Mouse (Mus musculus): ENCODE data around the gene Lrrc20.

The Lrrc20 gene

GRCm38 (mm10) chr10:61563550-61563949 lies 87.9 kb downstream of the Lrrc20 start:
- in situ Hi-C loops (cut with MboI; ENCODE audit: unreplicated experiment in 2 of 2): no loop called here

DNA sequence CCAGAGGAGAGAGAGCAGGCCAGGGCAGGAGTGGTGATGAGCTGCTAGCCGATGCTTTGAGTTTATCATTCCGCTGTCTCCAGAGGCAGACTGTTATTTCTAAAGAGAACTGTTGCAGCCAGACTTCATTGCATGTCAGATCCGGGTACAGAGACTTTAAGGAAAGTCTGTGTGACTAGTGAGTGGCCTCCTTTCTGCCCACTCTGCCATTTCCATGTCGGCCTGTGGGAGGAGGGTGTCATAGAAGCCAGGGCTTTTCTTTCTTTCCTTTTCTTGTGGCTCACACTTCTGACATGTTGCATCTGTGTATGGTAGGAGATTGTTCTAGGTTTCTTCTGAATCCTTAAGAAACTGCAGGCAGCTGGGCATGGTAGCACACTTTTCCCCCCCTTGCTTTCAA lies 88.8 kb downstream of the Lrrc20 start:
- in situ Hi-C loops (cut with MboI; ENCODE audit: unreplicated experiment in 2 of 2): no loop called here

GRCm38 (mm10) chr10:61570181-61570580 lies 94.6 kb downstream of the Lrrc20 start:
- in situ Hi-C loops (cut with MboI; ENCODE audit: unreplicated experiment in 2 of 2): no loop called here

GRCm38 (mm10) chr10:61572126-61572525 lies 96.5 kb downstream of the Lrrc20 start:
- in situ Hi-C loops (cut with MboI; ENCODE audit: unreplicated experiment in 2 of 2): no loop called here

DNA sequence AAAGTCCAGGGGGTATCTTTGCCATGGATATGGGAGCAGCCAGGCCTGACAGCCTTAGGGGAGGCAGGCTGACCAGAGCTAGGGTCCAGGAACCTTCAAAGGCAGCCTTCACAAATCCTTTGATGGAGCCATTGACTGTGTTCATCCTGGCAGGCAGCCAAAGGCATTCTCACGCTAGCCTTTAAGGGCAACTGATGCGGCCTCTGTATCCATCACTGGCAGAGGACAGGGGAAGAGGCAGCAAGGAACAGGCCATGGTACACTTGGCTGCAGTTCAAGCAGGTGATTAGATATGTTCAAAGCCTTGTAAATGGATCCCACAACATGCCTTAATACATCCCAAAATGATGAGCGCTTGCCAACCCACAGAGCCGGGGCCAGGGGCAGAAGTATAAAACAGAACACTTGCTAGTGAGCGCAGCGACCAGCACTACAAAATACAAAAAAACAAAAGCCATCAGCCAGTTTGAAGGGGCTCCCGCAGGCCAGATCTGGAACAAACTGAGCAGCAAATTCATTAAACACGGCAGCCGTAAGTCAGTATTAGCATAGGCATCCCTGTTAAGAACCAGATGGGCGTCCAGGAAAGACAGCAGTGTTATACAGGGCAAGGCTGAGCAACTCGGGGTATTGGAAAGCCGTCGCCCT lies 100.6 kb downstream of the Lrrc20 start:
- in situ Hi-C loops (cut with MboI; ENCODE audit: unreplicated experiment in 2 of 2): no loop called here

- in situ Hi-C loops (cut with MboI; ENCODE audit: unreplicated experiment in 2 of 2): no loop called here
These were observed 111.7 kb downstream of the Lrrc20 start for GRCm38 (mm10) chr10:61587241-61587849.

DNA sequence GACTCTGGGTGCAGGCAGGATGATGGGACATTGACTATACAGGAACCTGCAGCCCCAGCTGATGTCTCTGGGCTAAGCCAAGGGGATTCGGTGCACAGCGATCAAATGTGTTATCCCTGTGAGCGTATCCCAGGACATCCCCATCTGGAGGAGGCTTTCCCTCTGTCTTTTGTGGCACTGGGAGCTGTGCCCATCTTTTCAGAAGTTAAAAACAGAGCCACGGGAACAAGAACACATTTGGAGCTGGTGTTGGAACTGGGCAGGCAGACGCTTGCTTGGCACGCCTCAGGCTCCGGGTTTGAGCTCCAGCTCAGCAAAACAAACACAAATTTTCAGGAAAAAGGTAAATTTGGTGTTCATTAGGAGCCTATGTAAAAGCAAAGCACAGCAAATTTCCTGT lies 122.4 kb downstream of the Lrrc20 start:
- in situ Hi-C loops (cut with MboI; ENCODE audit: unreplicated experiment in 2 of 2): no loop called here

DNA sequence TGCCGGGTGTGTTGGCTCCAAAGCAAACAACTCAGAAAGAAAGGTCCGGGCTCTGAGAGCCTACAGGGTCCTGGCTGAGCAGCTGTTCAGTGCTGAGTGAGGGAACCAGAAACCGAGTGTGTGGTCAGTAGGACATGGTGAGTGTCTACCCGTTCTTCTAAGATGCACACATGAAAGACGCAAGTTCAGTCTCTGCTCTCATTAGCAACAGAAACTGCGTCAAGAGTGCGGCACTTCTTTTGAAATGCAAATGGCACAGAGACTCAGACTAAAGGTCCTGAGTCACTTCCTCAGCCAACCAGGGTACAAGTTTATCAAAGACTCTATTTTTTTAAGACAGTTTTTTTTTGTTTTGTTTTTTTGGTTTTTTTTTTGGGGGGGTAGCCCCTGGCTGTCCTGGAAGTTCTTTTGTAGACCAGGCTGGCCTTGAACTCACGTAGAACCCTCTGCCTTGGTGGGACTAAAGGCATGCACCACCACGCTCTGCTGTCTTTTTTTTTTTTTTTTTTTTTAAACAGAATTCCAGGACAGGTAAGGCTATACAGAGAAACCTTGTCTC lies 124.0 kb downstream of the Lrrc20 start:
- in situ Hi-C loops (cut with MboI; ENCODE audit: unreplicated experiment in 2 of 2): loop anchor here (5.0 to 25.0 kb wide), 2 partner anchors 132 to 588 kb away; no protein-coding TSS in a partner anchor

DNA sequence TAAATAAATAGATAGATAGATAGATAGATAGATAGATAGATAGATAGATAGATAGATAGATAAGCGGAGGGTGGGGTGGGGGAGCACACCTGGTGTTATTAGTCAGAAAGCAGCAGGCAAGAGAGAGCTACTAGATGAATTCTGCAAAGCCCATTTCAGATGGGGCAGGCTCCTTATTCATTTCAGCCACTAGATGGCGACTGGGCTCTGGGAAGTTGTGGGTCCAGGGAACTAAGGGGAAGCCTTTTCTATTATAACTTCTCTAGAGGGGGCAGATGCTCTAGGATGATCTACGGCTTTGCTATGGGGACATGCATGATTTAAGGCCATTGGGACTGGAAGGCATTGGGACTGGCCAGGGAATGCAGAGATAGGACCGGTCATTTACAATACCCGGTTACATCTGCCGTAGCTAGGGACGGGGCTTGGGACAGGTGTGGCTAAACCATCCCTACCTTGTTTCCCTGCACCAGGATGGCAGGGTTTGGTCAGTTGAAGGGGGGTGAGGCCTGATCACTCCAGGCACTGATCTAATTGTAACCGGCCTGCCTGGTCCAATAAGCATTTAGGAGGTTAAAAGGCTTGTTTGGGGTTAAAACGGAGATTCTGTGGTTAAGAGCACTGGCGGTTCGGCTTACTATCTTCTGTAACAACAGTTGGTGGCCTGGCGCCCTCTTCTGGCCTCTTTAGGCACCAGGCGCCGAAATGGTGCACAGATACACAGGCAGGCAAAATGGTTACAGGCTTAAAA lies 126.9 kb downstream of the Lrrc20 start:
- in situ Hi-C loops (cut with MboI; ENCODE audit: unreplicated experiment in 2 of 2): loop anchor here (5.0 to 25.0 kb wide), 2 partner anchors 135 to 585 kb away; no protein-coding TSS in a partner anchor

GRCm38 (mm10) chr10:61604376-61605065 lies 128.9 kb downstream of the Lrrc20 start:
- in situ Hi-C loops (cut with MboI; ENCODE audit: unreplicated experiment in 2 of 2): loop anchor here (5.0 to 25.0 kb wide), 3 partner anchors 53 to 583 kb away; no protein-coding TSS in a partner anchor

GRCm38 (mm10) chr10:61605381-61605780 lies 129.8 kb downstream of the Lrrc20 start:
- in situ Hi-C loops (cut with MboI; ENCODE audit: unreplicated experiment in 2 of 2): loop anchor here (5.0 to 25.0 kb wide), 2 partner anchors 52 to 582 kb away; no protein-coding TSS in a partner anchor

GRCm38 (mm10) chr10:61605851-61606250 lies 130.2 kb downstream of the Lrrc20 start:
- in situ Hi-C loops (cut with MboI; ENCODE audit: unreplicated experiment in 2 of 2): loop anchor here (5.0 to 25.0 kb wide), 2 partner anchors 51 to 581 kb away; no protein-coding TSS in a partner anchor

DNA sequence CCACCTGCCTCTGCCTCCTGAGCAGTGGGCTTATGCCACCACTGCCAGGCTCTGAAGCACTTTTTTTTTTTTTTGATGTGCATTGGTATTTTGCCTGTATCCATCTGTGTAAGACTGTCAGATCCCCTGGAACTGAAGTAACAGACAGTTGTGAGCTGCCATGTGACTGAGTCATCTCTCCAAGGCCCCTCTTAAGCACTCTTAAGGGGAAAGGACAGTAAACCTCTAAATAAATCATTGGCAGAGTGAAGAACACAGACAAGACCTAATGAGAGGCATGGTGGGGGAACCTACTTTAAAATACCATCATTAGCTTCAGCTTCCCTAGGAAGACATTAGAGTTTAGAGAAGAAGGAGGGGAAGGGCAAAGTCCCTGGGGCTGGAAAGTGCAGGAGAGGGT lies 132.6 kb downstream of the Lrrc20 start:
- in situ Hi-C loops (cut with MboI; ENCODE audit: unreplicated experiment in 2 of 2): loop anchor here (5.0 to 25.0 kb wide), 2 partner anchors 49 to 579 kb away; no protein-coding TSS in a partner anchor

- in situ Hi-C loops (cut with MboI; ENCODE audit: unreplicated experiment in 2 of 2): loop anchor here in 1 of 2 experiments (25.0 kb wide), 1 partner anchor 577 kb away; no protein-coding TSS in a partner anchor
These were observed 135.1 kb downstream of the Lrrc20 start for GRCm38 (mm10) chr10:61610650-61611235.

DNA sequence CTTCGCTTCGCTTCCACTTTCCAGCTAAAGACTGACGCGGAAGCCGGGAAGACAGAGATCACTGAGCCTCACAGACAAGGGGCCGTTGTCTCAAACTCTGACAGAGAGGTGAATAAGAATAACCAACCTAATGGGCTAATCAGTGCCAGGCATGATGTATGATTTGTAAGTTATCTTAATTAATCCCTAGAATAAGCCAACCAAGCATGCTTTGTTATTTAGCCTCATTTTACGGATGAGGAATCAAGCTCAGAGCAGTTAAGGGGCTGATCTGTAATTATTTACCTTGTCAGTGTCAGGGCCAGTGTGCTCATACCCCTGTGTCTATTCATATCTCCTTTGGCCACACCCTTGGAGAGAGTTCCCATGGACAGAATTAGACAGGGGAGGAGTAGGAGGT lies 138.7 kb downstream of the Lrrc20 start:
- in situ Hi-C loops (cut with MboI; ENCODE audit: unreplicated experiment in 2 of 2): loop anchor here in 1 of 2 experiments (25.0 kb wide), 1 partner anchor 573 kb away; no protein-coding TSS in a partner anchor

GRCm38 (mm10) chr10:61618528-61618927 lies 142.9 kb downstream of the Lrrc20 start:
- in situ Hi-C loops (cut with MboI; ENCODE audit: unreplicated experiment in 2 of 2): loop anchor here in 1 of 2 experiments (25.0 kb wide), 1 partner anchor 569 kb away; no protein-coding TSS in a partner anchor

DNA sequence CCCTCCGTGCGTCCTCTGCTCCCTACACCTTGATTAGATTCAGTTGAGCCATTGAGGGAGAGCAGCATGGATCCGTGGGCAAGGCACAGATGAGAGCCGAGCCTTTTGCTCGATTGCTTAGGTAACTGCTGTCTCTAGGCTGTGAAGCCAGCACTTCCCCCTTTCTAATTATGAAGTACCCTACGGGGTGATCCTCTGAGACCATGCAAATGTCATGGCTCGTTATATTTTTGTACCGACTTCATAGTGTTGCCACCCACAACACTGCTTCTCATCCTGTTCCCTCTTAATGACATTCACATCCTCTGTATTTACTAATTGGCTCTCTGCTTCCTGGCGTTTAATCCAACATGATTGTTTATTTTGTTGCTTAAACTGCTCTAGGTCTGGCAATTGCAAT lies 146.1 kb downstream of the Lrrc20 start:
- in situ Hi-C loops (cut with MboI; ENCODE audit: unreplicated experiment in 2 of 2): loop anchor here in 1 of 2 experiments (25.0 kb wide), 1 partner anchor 566 kb away; no protein-coding TSS in a partner anchor

DNA sequence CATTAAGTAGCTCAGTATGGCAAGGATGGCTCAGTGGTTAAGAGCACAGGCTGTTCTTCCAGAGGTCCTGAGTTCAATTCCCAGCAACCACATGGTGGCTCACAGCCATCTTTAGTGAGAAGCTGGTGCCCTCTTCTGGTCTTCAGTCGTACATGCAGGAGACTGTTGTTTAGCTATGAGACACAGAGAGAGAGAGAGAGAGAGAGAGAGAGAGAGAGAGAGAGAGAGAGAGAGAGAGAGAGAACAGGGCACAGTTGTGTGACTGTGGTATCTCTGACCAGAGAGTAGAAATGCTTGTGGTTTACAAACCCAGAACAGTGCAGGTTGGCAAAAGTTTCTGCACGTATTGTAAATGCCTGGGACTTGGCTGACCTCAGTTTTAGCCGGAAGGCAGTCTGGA lies 148.3 kb downstream of the Lrrc20 start:
- in situ Hi-C loops (cut with MboI; ENCODE audit: unreplicated experiment in 2 of 2): loop anchor here in 1 of 2 experiments (25.0 kb wide), 1 partner anchor 563 kb away; no protein-coding TSS in a partner anchor

- in situ Hi-C loops (cut with MboI; ENCODE audit: unreplicated experiment in 2 of 2): loop anchor here in 1 of 2 experiments (25.0 kb wide), 1 partner anchor 563 kb away; no protein-coding TSS in a partner anchor
These were observed 149.2 kb downstream of the Lrrc20 start for GRCm38 (mm10) chr10:61624771-61625170.
